Mouse (Mus musculus): Measurements from ENCODE around the gene Afmid. TPM values are rescaled to one million over a fixed set of nuclear protein-coding genes. Genes with fewer than 3 reads are reported as not detected.

Gene Afmid
- total and polyA plus RNA-seq, 3 experiments, result 3.3 to 3.8 TPM; not detected in 1

- TF ChIP-seq MAX (IDR thresholded peaks at IDR 0.05; ENCODE audit: low read length) (peak; percentile 51), KAT2A (conservative IDR thresholded peaks at IDR 0.05; ENCODE audit: low read depth, low read length) (no peak; the same call in 1 of the 2 replicates), ZC3H11A (IDR thresholded peaks at IDR 0.05; ENCODE audit: low read depth, low read length) (no peak), ETS1 (IDR thresholded peaks at IDR 0.05; ENCODE audit: low read depth, low read length) (peak; percentile 24; the same call in 1 of the 2 replicates), MAZ (IDR thresholded peaks at IDR 0.05; ENCODE audit: low read depth, low read length) (peak; percentile 74), MAFK (IDR thresholded peaks at IDR 0.05; ENCODE audit: borderline replicate concordance, low read depth, low read length) (no peak), RCOR1 (IDR thresholded peaks at IDR 0.05; ENCODE audit: low read depth, low read length) (no peak), ELF1 (IDR thresholded peaks at IDR 0.05; ENCODE audit: low read depth, low read length) (0 out of 2 replicates have a peak, but pooled peaks have one; percentile 63), TCF12 (IDR thresholded peaks at IDR 0.05; ENCODE audit: low read depth, low read length) (no peak), E2F4 (IDR thresholded peaks at IDR 0.05; ENCODE audit: borderline replicate concordance, low read depth, low read length) (no peak), SMC3 (IDR thresholded peaks at IDR 0.05; ENCODE audit: low read depth, low read length) (0 out of 2 replicates have a peak, but pooled peaks have one; percentile 4), TAL1 (IDR thresholded peaks at IDR 0.05; ENCODE audit: low read length) (no peak), NELFE (IDR thresholded peaks at IDR 0.05; ENCODE audit: low read depth, low read length) (peak; percentile 65), MEF2A (IDR thresholded peaks at IDR 0.05; ENCODE audit: extremely low read depth, insufficient replicate concordance, low read depth, low read length, poor library complexity, severe bottlenecking) (no peak)
These were observed 46.1 kb upstream of the Afmid start (continued) for GRCm38 (mm10) chr11:117779434-117780198.

DNA sequence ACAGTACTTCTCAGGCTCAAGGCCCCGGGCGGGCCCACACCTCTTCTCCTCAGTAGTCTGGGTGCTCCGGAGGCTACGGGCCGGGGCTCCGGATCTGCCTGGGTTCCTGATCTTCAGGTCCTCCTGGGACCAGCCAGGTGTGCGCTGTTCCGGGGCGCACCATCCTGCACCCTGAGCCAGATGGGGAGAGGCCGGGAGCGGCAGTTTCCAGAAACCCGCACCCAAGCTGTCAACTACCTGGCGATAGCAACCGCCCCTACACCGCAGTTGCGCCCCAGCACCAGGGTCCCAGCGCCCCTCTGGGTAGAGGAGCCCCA is 45.6 kb upstream of the Afmid start:
- H3K4me1 ChIP-seq (ENCODE audit: control insufficient read depth in 1 of 2, insufficient read depth in 2 of 2, low read length in 2 of 2), result peaks cover 3 to 13% of the 10 kb centered on the region in 2 experiments; a peak in 2 of 4 replicates
- no peaks in the 10 kb centered on the region for H3K36me3 ChIP-seq (ENCODE audit: control insufficient read depth in 1 of 2, insufficient read depth in 2 of 2, low read length in 2 of 2)
- H3K9me3 ChIP-seq (replicated peaks; ENCODE audit: insufficient read depth, low read length), result no peaks in the 10 kb centered on the region
- 0 out of 2 replicates have a peak, but pooled peaks have one; percentile 8 for TF ChIP-seq MYB (IDR thresholded peaks at IDR 0.05; ENCODE audit: low read depth, low read length)
- TF ChIP-seq ZKSCAN1 (IDR thresholded peaks at IDR 0.05; ENCODE audit: low read depth, low read length), result no peak
- TF ChIP-seq TCF12 (IDR thresholded peaks at IDR 0.05; ENCODE audit: low read depth, low read length), result no peak
- TF ChIP-seq TBP (IDR thresholded peaks at IDR 0.05; ENCODE audit: low read depth, low read length), result no peak
- 0 out of 2 replicates have a peak, but pooled peaks have one; percentile 4 for TF ChIP-seq NRF1 (IDR thresholded peaks at IDR 0.05; ENCODE audit: insufficient read depth, low read depth, low read length, poor library complexity, severe bottlenecking)
- TF ChIP-seq ZMIZ1 (IDR thresholded peaks at IDR 0.05; ENCODE audit: low read depth, low read length), result no peak
- TF ChIP-seq TAL1 (IDR thresholded peaks at IDR 0.05; ENCODE audit: low read length), result no peak
- TF ChIP-seq RCOR1 (IDR thresholded peaks at IDR 0.05; ENCODE audit: low read depth, low read length), result no peak
- TF ChIP-seq HCFC1 (IDR thresholded peaks at IDR 0.05; ENCODE audit: low read depth, low read length), result no peak
- no peak for DNase-seq (ENCODE audit: low read depth, low spot score)
- peak overlapping the region; percentile 77 for H3K9ac ChIP-seq (ENCODE audit: control insufficient read depth, low read depth, low read length, poor library complexity, severe bottlenecking)
- peaks cover 34% of the 10 kb centered on the region for H3K79me2 ChIP-seq (ENCODE audit: control insufficient read depth, insufficient read depth, low read length, poor library complexity)
- no peaks in the 10 kb centered on the region for H3K27me3 ChIP-seq (ENCODE audit: control insufficient read depth in 1 of 2, insufficient read depth in 2 of 2, low read length in 2 of 2)
- H3K4me3 ChIP-seq (ENCODE audit: control insufficient read depth in 1 of 2, insufficient read depth in 1 of 2, low read depth in 2 of 2, low read length in 2 of 2), result peak overlapping the region; percentile 67 to 74
- H3K27ac ChIP-seq (ENCODE audit: control insufficient read depth, low read depth, low read length), result peak overlapping the region; percentile 96
